Mouse (Mus musculus) cortical plate, adult 2 months (tissue): ENCODE measurements around the gene Itpk1.

Experiments used
- CTCF ChIP-seq: fragments of 200-500 bp; IDR thresholded peaks from 2 replicates; pipeline ENCODE4 v1.5.1; 2011; ENCODE audit warnings: mild to moderate bottlenecking, control low read depth, low read length; ENCODE audit not compliant: insufficient read depth; ENCODE audit errors: extremely low read depth
- POLR2A ChIP-seq: fragments of 200-500 bp; IDR thresholded peaks from 2 replicates; pipeline ENCODE4 v1.6.1; 2011; ENCODE audit warnings: mild to moderate bottlenecking, low read length, control low read depth; ENCODE audit not compliant: insufficient read depth; ENCODE audit errors: extremely low read depth

- TF ChIP-seq CTCF (no peak), POLR2A (no peak)
Measured at GRCm38 (mm10) chr12:102597466-102597865, 107.3 kb downstream of the Itpk1 start.
